In genomic region chr2:103906581-103907184, GRCm38 (mm10) we compare ENCODE assay signal across 10 mouse cellular contexts. TPM values are rescaled to one million over a fixed set of nuclear protein-coding genes. Genes with fewer than 3 reads are reported as not detected.
DNase-seq lines count a peak whose midpoint lies in the region.
"Had no signal": no experiment of that assay in that cellular context is flagged by ENCODE, and none has a peak within 500 bp of the region (broad histone marks: within the 10 kb centered on the region; RNA-seq: fewer than 3 reads in every experiment).

No protein-coding gene starts in this region.

- H3K27ac ChIP-seq in limb, embryonic 10.5 days = peak overlapping the region; percentile 61

- H3K4me3 ChIP-seq in limb, embryonic 10.5 days = no peak overlapping the region

- WGBS in limb, embryonic 10.5 days = 29% methylated on average over 2 of the region's 2 CpGs

- no peaks in the 10 kb centered on the region; the same call in 1 of the 2 replicates for H3K27me3 ChIP-seq in limb, embryonic 10.5 days (ENCODE audit: low read depth, poor library complexity, severe bottlenecking)

- DNase-seq in adrenal gland, postnatal 10 days = peak; percentile 10
- no peak for DNase-seq in adrenal gland, adult 8-10 months
- DNase-seq in kidney, postnatal 14 days = peak; percentile 28
- DNase-seq in kidney, adult 8-10 months = no peak
- no peak for DNase-seq in limb, embryonic 10.5 days (ENCODE audit: low spot score)
- DNase-seq in lung, postnatal 36 days = peak; percentile 51
- DNase-seq in adrenal gland, adult 18-20 months (ENCODE audit: low spot score in 2 of 2) = no peak
- DNase-seq in ovary, postnatal 14 days (ENCODE audit: low spot score) = no peak
- DNase-seq: adrenal gland, postnatal 36 days; cerebellum, postnatal 14 days had no signal

- no peaks in the 10 kb centered on the region for H3K9me3 ChIP-seq in limb, embryonic 10.5 days (replicated peaks)

- H3K36me3 ChIP-seq in limb, embryonic 10.5 days = no peaks in the 10 kb centered on the region

- H3K4me1 ChIP-seq in limb, embryonic 10.5 days = peaks cover 40% of the 10 kb centered on the region

RNA-seq across cellular contexts. Expression of gene Lmo2, which starts 51.1 kb away (rescaled TPM):
- 10 to 100 TPM; 26.9 to 37.3 TPM for total RNA-seq in adrenal gland, postnatal 10 days (2021)
- total RNA-seq in adrenal gland, adult 8-10 months (2022) = 10 to 100 TPM; 21.2 to 41.8 (median 31.3) TPM
- 29.3 and 30.6 TPM in 2 replicates for polyA plus RNA-seq in limb, embryonic 10.5 days (2016; fragmentation: Nextera tagmentation; extraction: Ambion mirVana)
- total RNA-seq in adrenal gland, adult 18-20 months (2021) = 10 to 100 TPM; 22.7 to 29.7 TPM

Comparison
In these comparisons a context has a peak if more than half of its experiments do, and no peak if none do; other contexts are left out.
1. DNase-seq: peak in adrenal gland, postnatal 10 days (single experiment), kidney, postnatal 14 days (single experiment) and lung, postnatal 36 days (single experiment); none in adrenal gland, adult 8-10 months (single experiment), kidney, adult 8-10 months (0 of 2), limb, embryonic 10.5 days (single experiment), adrenal gland, adult 18-20 months (0 of 2) and ovary, postnatal 14 days (single experiment).